Mouse (Mus musculus) cerebellum, postnatal 25 days (tissue): Measurements from ENCODE around the gene 1700109H08Rik.
"Not testable (repeated sequence)": the region's sequence is repeated elsewhere in the genome, so short reads cannot be mapped to it uniquely, and the experiment has no call there.

Experiments
- DNase-seq, 2 experiments: peaks; one replicate each; pipeline ENCODE4 v3.0.0; 2021; ENCODE audit warnings: mixed read lengths in 2 of 2

1700109H08Rik gene

DNA sequence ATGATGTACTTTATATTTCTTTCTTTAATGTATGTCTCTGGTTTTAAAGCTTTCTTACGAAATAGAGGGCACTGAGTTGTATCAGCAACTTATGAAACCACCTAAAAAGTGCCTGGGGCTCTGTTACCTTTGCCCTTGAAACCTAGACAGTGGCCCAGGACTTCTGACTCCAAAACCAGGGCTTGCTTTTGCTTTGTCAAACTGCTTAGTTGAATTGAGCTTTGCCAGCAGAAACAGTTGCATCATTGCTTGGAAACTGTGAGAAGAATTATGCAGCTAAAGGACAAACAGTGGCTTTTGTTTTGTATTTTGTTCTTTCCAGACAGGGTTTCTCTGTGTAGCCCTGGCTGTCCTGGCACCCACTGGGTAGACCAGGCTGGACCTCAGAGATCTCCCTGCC, 28.9 kb downstream of the 1700109H08Rik start:
- no peak for DNase-seq

DNA sequence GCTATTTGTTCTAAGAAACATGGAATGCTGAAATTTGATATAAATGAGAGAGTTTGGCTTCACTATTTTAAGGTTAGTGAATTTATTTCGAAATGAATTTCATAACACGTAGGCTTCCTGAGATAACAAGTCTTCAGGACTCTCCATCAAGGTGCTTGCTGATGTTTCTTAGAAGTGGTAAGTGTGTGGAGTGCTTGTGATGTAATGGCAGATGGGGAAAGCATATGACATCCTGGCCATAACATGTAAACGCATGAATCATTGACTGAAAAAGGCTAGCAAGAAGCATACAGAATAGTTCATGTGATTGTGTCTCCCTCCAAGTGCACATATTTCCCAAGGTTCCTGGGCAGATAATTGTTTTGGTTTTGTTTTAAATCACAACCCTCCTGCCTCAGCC, 29.4 kb downstream of the 1700109H08Rik start:
- no peak for DNase-seq

DNA sequence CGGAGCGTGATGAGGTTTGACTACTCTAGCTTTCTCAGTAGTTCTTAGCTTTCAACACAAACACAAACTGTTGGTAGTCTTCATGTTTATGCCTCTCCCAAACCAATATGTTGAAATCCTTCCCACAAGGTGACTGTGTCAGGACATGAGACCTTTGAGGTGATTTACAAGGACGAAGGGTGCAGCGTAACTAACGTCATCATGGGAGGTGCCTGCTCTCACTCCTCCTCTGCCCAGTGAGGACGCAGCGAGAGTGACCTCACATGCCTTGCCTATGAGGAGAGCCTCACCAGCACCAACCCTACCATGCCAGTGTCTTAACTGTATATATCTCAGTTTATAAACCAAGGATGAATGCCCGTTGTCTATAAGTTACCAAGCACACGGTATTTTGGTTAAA, 35.7 kb downstream of the 1700109H08Rik start:
- no peak for DNase-seq

- DNase-seq: no peak
Observed at GRCm38 (mm10) chr5:3609241-3609640, 37.9 kb downstream of the 1700109H08Rik start.

- not testable (repeated sequence) for DNase-seq
Observed at GRCm38 (mm10) chr5:3611835-3612234, 40.5 kb downstream of the 1700109H08Rik start.

DNA sequence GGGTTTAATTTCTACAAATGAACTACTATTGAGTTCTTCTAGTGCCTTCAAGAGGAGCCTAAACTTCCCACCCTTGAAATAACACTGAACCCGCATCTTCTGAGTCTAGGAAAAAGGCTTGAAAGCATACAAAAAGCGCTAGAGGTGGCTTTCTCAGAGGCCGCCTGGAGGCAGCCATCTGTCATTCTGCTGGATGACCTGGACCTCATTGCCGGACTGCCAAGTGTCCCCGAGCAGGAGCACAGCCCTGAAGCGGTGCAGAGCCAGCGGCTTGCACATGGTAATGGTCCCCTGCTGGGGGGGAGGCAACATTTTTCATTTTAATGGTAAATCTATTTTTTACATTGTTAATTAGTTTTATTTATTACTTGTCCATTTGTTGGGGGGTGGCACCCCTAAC, 49.1 kb downstream of the 1700109H08Rik start:
- DNase-seq: peak; percentile 79 to 83

DNA sequence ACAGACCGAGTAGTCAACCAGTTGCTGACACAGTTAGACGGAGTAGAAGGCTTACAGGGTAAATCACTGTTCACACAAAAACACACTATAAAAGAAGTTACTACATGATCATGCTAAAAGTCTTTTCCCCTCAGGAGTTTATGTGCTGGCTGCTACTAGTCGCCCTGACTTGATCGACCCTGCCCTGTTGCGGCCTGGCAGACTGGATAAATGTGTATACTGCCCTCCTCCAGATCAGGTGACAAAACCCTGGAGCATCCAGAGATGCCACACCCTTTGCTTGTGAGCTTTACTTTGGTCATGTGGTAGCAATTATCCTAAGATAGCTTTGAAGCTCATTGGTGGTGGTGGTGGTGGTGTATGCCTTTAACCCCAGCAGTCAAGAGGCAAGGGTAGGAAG, 58.7 kb downstream of the 1700109H08Rik start:
- DNase-seq: no peak

- no peak for DNase-seq
Observed at GRCm38 (mm10) chr5:3631512-3632271, 60.3 kb downstream of the 1700109H08Rik start.

DNA sequence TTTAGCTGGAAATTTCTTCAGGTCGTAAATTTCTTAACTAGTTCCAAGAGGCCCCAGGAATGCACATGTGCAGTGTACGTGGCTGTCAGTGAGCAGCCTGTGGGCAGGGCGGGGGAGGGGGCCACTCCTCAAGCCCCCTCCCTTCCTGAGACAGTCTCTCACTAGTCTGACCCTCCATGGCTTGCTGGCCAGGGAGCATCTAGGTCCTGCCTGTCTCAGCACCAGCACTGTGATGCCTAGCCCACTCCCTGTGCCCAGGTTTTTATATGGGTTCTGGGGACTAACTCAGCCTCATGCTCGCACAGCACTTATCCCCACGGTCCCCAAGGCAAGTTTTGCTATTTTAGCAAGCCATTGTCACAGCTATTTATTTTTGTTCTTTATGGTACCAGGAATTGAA, 60.9 kb downstream of the 1700109H08Rik start:
- no peak for DNase-seq

DNA sequence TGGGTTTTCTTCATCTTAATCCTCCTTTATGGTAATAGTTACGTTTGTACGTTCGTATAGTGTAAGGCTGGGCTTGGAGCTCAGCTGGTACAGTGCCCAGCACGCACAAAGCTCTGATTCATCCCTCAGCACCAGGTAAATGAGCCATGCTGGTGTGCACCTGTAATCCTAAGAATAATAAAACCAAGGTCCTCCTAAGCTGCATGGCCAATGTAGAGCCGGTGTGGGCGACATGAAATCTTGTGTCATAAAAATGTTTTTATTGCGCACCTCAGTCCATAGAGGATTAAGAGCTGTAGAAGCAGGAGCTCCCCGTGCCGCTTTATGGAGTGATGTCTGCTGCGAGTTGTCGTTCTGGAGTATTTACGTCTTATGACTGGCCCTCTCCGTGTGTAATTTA, 61.9 kb downstream of the 1700109H08Rik start:
- no peak for DNase-seq

GRCm38 (mm10) chr5:3633951-3634350, 62.6 kb downstream of the 1700109H08Rik start:
- peak in 1 of 2 experiments; percentile 18 for DNase-seq
